Mouse (Mus musculus) thymus, postnatal 10 days (tissue): Measurements from ENCODE around the gene Tex46.

Source experiments
- DNase-seq, 2 experiments: peaks; one replicate each; pipeline ENCODE4 v3.0.0; 2021; ENCODE audit warnings: low spot score in 2 of 2

The Tex46 gene

GRCm38 (mm10) chr4:136610387-136610856 lies at the start of gene Tex46:
Gene Tex46 (plus strand): TSS chr4:136610437.
- DNase-seq, result no peak

DNA sequence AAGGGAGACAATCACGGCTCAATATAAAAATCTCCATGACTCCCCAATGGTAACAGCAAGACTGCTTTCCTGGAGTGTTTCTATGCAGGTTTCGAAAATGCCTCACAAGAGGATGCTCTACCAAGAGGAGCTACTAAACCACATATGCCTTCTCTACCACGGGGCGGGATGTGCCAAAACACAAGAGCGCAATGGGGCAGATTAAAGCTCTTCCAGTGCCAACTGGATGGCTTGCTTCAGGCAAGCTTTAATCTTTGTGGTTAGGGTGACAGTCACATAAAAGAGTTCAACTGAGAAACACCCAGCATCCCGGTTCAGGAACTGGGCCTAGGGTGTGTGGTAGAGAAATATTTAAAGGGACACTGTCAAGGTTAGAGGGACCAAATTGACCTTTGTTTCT lies 47.5 kb upstream of the Tex46 start:
- DNase-seq, result no peak

DNA sequence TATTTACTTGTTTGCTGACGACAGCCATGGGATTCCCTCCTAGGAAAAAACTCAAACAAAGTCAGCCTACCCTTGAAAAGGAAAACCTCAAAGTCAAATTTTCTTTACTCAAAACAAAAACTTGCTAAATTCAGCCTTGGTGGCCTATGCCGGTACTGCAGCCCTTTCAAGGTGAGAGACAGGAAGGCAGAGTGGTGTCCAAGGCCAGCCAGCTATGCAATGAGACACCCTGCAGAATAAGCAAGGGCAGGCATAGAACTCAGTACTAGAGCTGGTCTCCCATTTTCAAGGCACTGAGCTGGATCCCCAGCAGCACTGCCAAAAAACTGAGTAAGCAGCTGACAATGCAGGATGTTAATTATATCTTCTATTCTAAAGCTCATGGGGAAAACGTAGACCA lies 41.6 kb upstream of the Tex46 start:
- peak in 1 of 2 experiments; percentile 14 for DNase-seq

DNA sequence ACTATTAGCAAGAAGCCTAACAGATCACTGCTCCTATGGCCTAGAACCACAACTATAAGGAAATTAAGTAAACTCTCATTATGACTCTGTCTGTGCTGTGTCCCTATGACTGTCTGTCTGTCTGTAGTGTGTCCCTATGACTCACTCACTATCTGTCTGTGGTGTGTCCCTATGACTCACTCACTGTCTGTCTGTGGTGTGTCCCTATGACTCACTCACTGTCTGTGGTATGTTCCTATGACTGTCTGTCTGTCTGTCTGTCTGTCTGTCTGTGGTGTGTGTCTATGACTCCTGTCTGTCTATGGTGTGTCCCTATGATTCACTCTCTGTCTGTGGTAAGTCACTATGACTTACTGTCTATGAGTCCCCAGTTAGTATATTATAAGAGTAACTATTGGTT lies 40.2 kb upstream of the Tex46 start:
- no peak for DNase-seq

DNA sequence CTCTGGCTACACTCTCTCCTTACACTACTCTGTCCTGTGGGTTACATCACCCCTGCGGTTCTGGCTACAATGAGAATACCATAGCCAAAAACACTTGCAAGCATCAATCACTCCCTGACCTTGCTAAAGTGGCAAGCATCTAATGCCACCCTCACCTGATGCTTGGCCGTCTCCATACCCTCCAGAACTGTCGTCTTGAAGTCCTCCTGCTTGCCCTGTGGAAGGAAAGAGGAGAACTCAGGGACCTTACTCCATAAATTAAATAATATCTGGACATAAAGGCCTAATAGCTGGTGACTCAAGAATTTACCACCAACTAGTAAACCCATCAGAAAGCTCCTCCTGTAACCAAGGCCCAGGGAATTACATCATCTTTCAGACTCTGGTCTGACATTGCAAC lies 28.4 kb upstream of the Tex46 start:
- DNase-seq, result no peak

DNA sequence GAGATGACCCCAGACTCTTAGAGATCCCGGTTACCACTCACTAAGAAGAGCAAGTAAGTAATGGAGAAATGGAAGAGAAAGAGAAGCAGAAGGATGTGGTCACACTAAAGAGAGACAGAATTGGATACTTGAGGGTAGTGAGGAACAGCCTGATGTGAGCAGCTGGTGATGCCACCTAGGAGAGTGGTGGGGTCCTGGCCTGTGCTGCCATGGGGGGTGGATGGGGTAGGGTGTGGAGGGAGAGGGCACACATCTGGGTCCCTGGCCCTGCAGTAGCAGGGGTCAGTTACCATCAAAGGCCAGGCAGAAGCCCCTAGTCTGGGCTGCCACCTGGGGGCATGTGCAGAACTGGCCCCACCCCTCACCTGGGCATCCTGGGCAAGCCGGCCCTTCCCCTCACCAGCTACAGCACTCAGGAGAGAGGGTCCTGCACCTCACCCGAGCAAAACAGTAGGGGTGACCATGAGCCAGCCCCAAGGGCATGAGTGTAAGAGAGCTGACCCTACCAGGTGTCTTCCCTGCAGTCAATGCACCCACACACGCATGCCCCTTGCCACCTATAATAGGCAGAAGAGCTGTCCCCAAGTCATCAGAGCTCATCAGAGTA lies 22.9 kb upstream of the Tex46 start:
- DNase-seq, result no peak

DNA sequence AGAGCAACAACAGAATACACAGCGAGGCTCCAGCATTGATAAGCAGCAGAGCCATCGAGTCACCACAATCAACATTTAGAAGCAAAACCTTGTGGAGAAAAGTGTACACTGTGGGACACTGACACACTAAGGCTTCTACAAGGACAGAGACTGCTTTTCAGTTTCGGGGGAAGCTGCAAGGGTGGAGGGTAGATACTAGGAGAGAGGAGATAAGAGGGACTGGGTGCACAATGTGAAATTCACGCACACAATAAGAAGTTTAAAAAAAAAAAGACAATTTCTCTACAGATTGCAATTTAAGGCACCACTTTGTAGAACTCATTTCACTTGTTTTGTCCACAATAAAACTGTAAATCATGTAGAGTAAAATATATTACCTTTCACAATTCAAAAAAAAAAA lies 22.2 kb upstream of the Tex46 start:
- DNase-seq, result no peak

DNA sequence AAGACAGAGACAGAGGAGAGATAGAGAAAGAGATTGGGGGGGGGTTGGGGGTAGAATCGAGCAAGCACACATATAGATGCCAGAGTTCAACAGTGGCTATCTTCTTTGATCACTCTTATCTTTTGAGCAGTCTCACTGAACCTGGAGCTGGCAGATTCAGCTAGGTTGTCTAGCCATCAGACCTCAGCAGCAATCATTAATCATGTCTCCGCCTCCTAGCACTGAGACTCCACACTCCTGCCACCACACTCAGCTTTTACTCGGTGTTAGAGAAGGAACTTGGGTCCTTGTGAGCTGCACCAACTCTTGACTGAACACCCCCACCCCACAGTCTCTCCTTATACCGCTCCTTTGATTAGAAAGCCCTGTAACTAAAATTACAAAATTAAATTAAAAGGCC lies 18.1 kb upstream of the Tex46 start:
- no peak for DNase-seq

DNA sequence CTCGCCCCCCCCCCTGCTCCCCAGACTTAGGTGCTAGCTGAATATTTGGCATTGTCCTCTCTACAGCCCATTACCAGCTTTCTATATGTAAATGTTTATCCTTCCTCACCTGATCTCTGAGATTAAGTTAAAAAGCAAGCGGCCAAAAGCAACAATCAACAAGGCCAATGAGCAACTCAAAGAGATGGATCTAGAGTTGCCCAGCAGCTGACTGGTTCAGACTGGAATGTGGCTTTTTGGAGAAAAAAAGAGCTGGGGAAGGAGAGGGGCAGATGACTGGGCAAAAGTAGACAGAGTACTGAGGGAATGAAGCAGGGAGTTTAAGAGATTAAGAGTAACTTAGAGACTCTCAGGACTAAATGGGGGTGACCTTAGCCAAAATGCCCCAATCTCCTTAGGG lies 16.2 kb upstream of the Tex46 start:
- no peak for DNase-seq

- no peak for DNase-seq
These were observed 15.0 kb upstream of the Tex46 start for GRCm38 (mm10) chr4:136595221-136595620.

DNA sequence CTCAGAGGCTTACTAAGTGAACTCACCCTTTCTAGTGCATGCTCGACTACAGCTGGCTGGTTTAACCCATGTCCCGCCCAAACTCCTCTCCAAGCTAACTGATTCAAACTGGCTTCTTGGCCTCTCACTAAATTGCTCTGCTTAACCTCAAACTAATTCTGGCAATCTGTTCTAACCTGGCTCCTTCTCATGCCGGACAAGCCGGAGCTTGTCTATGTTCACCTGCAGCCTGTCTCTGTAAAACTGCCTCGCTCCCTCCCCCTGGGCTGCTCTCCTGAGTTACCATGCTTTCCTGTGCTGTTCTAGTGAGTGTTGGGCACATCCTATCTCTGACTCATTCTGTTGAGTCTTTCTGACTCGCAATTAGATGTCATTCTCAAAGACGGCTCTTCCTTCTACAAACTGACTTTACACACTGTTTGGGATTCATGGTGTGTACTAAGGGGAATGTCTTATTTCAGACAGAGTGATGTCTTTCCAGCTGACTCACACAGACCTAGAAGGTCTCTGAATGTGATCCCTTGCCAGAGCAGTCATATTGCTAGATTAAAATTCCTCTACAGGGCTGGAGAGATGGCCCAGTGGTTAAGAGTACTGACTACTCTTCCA lies 11.9 kb upstream of the Tex46 start:
- no peak for DNase-seq

GRCm38 (mm10) chr4:136599869-136600268 lies 10.4 kb upstream of the Tex46 start:
- DNase-seq, result no peak

- no peak for DNase-seq
These were observed 9.7 kb upstream of the Tex46 start for GRCm38 (mm10) chr4:136600536-136600935.

DNA sequence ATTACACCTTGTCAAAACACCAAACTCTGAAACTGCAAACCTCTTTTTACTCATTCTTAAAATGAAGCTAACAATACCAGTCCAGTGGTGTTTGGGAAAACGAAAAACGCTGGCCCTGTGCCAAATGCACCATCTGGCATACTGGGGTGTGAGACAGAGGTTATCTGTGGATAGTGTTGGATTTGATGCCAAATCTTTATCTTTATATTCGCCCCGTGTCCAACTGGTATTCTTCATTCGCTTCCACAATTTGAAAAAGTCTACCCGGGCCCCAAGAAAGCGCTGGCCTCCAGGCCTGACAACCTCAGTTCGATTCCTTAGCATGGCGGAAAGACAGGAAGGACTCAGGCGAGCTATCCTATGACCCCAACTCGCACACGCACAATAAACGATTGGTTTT lies 8.8 kb upstream of the Tex46 start:
- no peak for DNase-seq

- DNase-seq, result peak; percentile 32 to 35
These were observed 8.2 kb upstream of the Tex46 start for GRCm38 (mm10) chr4:136602018-136602554.

GRCm38 (mm10) chr4:136602568-136602967 lies 7.7 kb upstream of the Tex46 start, which contains the start of gene Kdm1a:
Gene Kdm1a (minus strand): TSS chr4:136602723.
- DNase-seq, result peak; percentile 86 to 98

DNA sequence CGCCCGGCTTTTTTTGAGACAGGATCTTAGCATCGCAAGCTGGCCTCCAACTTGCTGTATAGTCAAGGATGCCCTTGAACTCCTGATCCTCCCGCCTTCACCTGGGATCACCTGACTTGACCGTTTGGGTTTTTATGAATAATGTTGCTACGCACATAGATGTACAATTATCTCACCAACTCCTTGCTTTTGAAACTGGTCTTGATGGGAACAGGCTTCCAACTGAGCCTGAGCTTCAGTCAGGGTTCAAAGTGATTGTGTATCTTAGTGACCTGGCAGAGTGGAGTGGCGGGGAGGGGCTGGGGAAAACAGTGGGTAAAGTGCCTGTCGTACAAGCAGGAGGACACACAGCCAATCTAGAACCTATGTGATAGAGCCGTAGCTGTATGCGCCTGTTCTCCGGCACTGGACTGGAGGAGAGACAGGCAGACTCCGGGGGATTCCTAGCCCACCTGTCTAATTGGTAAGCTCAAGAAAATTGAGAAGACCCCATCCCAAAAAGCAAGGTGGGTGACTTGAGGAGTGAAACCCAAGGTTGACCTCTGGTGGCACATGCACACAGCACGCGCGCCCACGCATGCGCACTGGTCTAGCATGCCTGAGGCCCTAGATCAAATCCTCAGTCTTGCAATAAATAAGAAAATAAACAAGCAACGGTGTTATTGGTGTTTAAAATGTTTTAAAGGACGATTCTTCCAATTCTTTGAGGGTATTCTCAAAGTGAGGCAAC lies 4.3 kb upstream of the Tex46 start:
- DNase-seq, result no peak

DNA sequence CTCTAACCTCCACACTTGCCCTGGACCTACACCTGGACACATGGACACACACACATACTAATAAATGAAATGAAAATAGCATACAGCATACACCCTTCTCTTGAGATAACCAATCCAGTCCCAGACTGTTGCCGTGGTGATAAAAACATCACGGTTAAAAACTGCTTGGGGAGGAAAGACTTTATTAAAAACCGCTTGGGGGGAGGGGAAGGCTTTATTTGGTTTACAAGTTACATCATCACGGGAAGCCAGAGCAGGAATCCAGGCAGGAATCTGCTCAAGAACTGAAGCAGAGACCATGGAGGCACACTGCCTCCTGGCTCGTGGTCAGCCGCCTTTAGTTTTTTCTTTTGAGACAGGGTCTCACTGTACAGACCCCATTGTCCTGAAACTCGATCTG lies 3.4 kb downstream of the Tex46 start:
- DNase-seq, result no peak

DNA sequence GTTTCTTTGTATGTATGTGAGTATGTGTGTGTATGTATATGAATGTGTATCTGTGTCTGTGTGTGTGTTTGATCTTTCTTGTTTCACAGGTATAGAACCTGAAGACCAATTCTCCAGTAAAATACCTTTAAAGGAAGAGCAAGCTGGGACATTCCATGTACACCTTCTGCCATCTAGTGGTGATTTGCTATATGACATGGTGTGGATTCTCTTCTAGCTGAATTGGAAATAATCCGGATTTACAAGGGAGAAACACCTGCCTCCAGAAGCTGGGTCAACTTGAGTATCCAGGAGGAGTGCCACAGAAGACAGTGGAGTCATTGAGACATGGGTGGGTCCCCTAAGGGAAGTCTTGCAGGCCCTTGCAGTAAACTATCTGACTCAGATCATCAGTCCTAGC lies 11.1 kb downstream of the Tex46 start:
- DNase-seq, result peak in 1 of 2 experiments; percentile 61

- DNase-seq, result no peak
These were observed 11.7 kb downstream of the Tex46 start for GRCm38 (mm10) chr4:136621956-136622355.

GRCm38 (mm10) chr4:136622388-136622787 lies 12.2 kb downstream of the Tex46 start, which contains the start of gene Lactbl1:
Gene Lactbl1 (plus strand): TSS chr4:136622621.
- no peak for DNase-seq

- DNase-seq, result peak in 1 of 2 experiments; percentile 31
These were observed 16.4 kb downstream of the Tex46 start for GRCm38 (mm10) chr4:136626590-136626989.
